Mouse (Mus musculus) spleen, postnatal 14 days (tissue): Measurements from ENCODE around the gene 9430007A20Rik.
"Not testable (repeated sequence)": the region's sequence is repeated elsewhere in the genome, so short reads cannot be mapped to it uniquely, and the experiment has no call there.

Experiments
- DNase-seq, 2 experiments: peaks; one replicate each; pipeline ENCODE4 v3.0.0; 2021 to 2022; ENCODE audit warnings: low spot score in 2 of 2

9430007A20Rik gene

DNA sequence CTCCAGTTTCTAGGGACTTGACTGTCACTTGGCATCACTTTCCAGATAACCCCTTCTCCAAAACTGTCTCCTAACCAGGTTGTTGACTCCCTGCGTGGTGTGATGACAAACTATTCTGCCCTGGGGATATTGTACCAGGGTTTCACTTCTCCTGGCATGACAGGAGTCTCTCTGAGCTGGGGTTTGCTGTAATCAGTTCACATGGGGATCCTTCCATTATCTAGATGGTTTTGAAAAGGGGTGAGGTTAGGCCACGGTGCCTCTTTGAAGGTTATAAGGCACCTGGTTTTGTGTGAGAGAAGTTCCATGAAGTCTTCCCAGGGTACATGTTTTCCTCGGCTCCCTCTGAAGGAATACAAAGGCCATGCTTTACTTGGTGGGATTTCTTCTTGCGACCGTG lies at the start of gene 9430007A20Rik:
9430007A20Rik (plus strand) TSS at position 301 of the 400 bp plus-strand sequence.
- DNase-seq, result no peak

GRCm38 (mm10) chr4:144493331-144493730 lies 26.3 kb upstream of the 9430007A20Rik start:
- DNase-seq, result no peak

GRCm38 (mm10) chr4:144506518-144506917 lies 13.1 kb upstream of the 9430007A20Rik start:
- no peak for DNase-seq

DNA sequence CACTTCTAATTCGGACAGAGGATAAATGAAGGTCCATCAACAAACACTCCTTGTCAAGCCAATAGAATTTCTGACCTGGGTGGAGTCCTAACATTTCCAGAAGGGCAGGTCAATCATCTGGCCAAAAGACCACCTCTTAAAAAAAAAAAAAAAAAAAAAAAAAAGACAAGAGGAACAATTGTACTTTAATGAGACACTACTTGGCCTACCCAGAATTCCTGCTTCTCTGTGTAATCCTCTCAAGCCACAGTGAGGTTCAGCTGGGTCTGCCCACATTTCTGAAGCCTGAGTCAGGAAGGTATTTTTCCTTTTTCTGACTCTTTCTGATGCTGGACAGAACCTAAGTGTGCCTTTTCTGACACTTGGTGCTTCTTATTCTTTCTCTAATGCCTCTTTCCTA lies 25.1 kb downstream of the 9430007A20Rik start:
- no peak for DNase-seq

GRCm38 (mm10) chr4:144545339-144545738 lies 25.7 kb downstream of the 9430007A20Rik start:
- not testable (repeated sequence) for DNase-seq

GRCm38 (mm10) chr4:144551156-144551555 lies 31.5 kb downstream of the 9430007A20Rik start:
- DNase-seq, result no peak

DNA sequence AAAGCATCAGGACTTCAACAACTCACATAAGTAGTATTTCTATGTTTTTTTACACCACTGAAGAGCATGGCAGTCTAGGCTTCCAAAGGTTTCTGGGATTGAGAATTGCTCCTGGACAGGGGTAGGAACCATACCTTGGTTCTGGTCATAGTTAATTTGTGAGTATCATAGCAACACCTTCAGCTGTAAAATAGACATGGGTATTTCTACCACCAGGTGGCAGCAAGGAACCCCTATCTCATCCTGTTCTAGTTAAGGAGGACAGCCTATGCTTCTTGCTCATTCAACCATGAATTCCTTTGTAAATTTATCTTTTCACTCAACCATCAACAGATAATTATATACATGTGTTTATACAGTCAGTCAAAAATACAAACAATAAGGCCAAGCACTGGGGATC lies 40.2 kb downstream of the 9430007A20Rik start:
- no peak for DNase-seq

GRCm38 (mm10) chr4:144561205-144561604 lies 41.6 kb downstream of the 9430007A20Rik start:
- no peak for DNase-seq

GRCm38 (mm10) chr4:144565034-144565433 lies 45.4 kb downstream of the 9430007A20Rik start, which contains the start of gene Gm13124:
Gene Gm13124 (minus strand): TSS chr4:144565134.
- no peak for DNase-seq

DNA sequence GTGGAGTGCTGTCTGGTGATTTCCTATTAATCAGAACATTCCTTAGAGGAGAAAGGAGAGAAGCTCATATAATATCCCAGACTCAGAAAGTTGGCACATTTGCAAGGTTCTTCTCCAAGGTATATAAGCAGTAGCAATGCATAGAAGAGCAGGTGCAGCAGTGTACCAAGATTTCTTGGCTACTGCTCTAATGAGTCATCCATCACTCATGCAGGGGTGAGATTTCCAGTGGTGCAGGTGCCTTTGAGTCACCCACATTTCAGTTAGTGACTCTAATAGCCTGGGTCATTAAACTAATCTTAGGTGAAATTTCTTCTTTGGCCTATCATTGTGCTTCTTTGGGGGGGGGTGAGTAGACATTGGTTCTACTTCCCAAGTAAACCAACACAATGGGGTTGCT lies 48.1 kb downstream of the 9430007A20Rik start:
- DNase-seq, result no peak
